ENCODE assay signal across 8 mouse cellular contexts in genomic region chr5:36465889-36466288, GRCm38 (mm10). TPM values are rescaled to one million over a fixed set of nuclear protein-coding genes. Genes with fewer than 3 reads are reported as not detected.
DNase-seq lines count a peak whose midpoint lies in the region; ATAC-seq and TF ChIP-seq lines count a peak whose summit lies in the region.

No protein-coding gene starts in this region.

- no peak for ATAC-seq in hindbrain, embryonic 14.5 days (ENCODE audit: low FRiP score)
- no peak for ATAC-seq in midbrain, embryonic 15.5 days (replicated peaks)

- H3K4me1 ChIP-seq in bone marrow, adult 2 months (ENCODE audit: control insufficient read depth, insufficient read depth, low read length), result peaks cover 3% of the 10 kb centered on the region; the same call in 1 of the 2 replicates
- peaks cover 17% of the 10 kb centered on the region for H3K4me1 ChIP-seq in hindbrain, embryonic 14.5 days (replicated peaks; ENCODE audit: control insufficient read depth, insufficient read depth, low read length)
- peaks cover 23% of the 10 kb centered on the region for H3K4me1 ChIP-seq in midbrain, embryonic 15.5 days

- peak overlapping the region; percentile 98 for H3K4me2 ChIP-seq in hindbrain, embryonic 14.5 days (replicated peaks)
- H3K4me2 ChIP-seq in midbrain, embryonic 15.5 days, result peak overlapping the region; percentile 97

- no peak for TF ChIP-seq CTCF in bone marrow, adult 2 months (IDR thresholded peaks at IDR 0.05; ENCODE audit: control insufficient read depth, insufficient read depth, low read length)

- H3K27ac ChIP-seq in bone marrow, adult 2 months (ENCODE audit: control insufficient read depth, insufficient read depth, low read depth, low read length, poor library complexity), result no peak overlapping the region
- H3K27ac ChIP-seq in hindbrain, embryonic 14.5 days, result no peak overlapping the region
- no peak overlapping the region for H3K27ac ChIP-seq in midbrain, embryonic 15.5 days

- H3K4me3 ChIP-seq in bone marrow, adult 2 months (replicated peaks; ENCODE audit: control insufficient read depth, low read depth, low read length), result peak overlapping the region; percentile 96
- peak overlapping the region; percentile 70 for H3K4me3 ChIP-seq in hindbrain, embryonic 14.5 days (replicated peaks; ENCODE audit: low read length)
- peak overlapping the region; percentile 68 for H3K4me3 ChIP-seq in midbrain, embryonic 15.5 days

- H3K27me3 ChIP-seq in hindbrain, embryonic 14.5 days (ENCODE audit: control insufficient read depth, insufficient read depth, low read length), result no peaks in the 10 kb centered on the region
- no peaks in the 10 kb centered on the region for H3K27me3 ChIP-seq in midbrain, embryonic 15.5 days (replicated peaks)

- peak; percentile 6 for DNase-seq in kidney, adult 9 months
- DNase-seq in kidney, postnatal 4 days, result no peak
- no peak for DNase-seq in hindbrain, embryonic 14.5 days (ENCODE audit: low spot score)
- DNase-seq in retina, embryonic 14.5 days (ENCODE audit: low spot score), result no peak
- DNase-seq in right cerebral cortex, postnatal 14 days, result no peak
- no peak for DNase-seq in spleen, postnatal 14 days (ENCODE audit: low spot score in 2 of 2)

- WGBS in bone marrow, adult 2 months, result 8% methylated on average over 8 of the region's 8 CpGs
- 32% methylated on average over 8 of the region's 8 CpGs for WGBS in hindbrain, embryonic 14.5 days
- WGBS in midbrain, embryonic 15.5 days, result 31% methylated on average over 8 of the region's 8 CpGs

- H3K36me3 ChIP-seq in hindbrain, embryonic 14.5 days (replicated peaks; ENCODE audit: control insufficient read depth, insufficient read depth), result peaks cover 26% of the 10 kb centered on the region
- peaks cover 15% of the 10 kb centered on the region for H3K36me3 ChIP-seq in midbrain, embryonic 15.5 days (replicated peaks)

- peak overlapping the region; percentile 76 for H3K9ac ChIP-seq in hindbrain, embryonic 14.5 days
- peak overlapping the region; percentile 80; the same call in 1 of the 2 replicates for H3K9ac ChIP-seq in midbrain, embryonic 15.5 days

- H3K9me3 ChIP-seq in hindbrain, embryonic 14.5 days (ENCODE audit: control insufficient read depth, low read length), result no peaks in the 10 kb centered on the region
- H3K9me3 ChIP-seq in midbrain, embryonic 15.5 days, result no peaks in the 10 kb centered on the region

- TF ChIP-seq POLR2A in bone marrow, adult 2 months (IDR thresholded peaks at IDR 0.05; ENCODE audit: borderline replicate concordance, control insufficient read depth, low read depth, low read length), result no peak

RNA-seq across cellular contexts. Expression of gene Grpel1, which starts 1.1 kb away (rescaled TPM):
- polyA plus RNA-seq in bone marrow, adult 2 months (2011; ENCODE audit: insufficient read depth, insufficient read length, low replicate concordance, missing spikeins), result 5.7 and 13.3 TPM in 2 replicates
- 46.0 and 47.4 TPM in 2 replicates for polyA plus RNA-seq in hindbrain, embryonic 14.5 days (2014; fragmentation: Nextera tagmentation; extraction: Ambion mirVana)
- polyA plus RNA-seq in midbrain, embryonic 15.5 days (2015; fragmentation: Nextera tagmentation; extraction: Ambion mirVana), result 41.0 and 43.0 TPM in 2 replicates

RNA-seq across cellular contexts. Expression of gene Tada2b, which starts 18.2 kb away (rescaled TPM):
- 6.4 and 7.9 TPM in 2 replicates for polyA plus RNA-seq in bone marrow, adult 2 months (2011; ENCODE audit: insufficient read depth, insufficient read length, low replicate concordance, missing spikeins)
- polyA plus RNA-seq in hindbrain, embryonic 14.5 days (2014; fragmentation: Nextera tagmentation; extraction: Ambion mirVana), result 5.2 and 5.6 TPM in 2 replicates
- polyA plus RNA-seq in midbrain, embryonic 15.5 days (2015; fragmentation: Nextera tagmentation; extraction: Ambion mirVana), result 3.2 and 3.3 TPM in 2 replicates

RNA-seq across cellular contexts. Expression of gene Ccdc96, which starts 18.5 kb away (rescaled TPM):
- polyA plus RNA-seq in bone marrow, adult 2 months (2011; ENCODE audit: insufficient read depth, insufficient read length, low replicate concordance, missing spikeins), result 0.42 TPM in 1 of 2 replicates, not detected in the other
- 2.5 and 2.9 TPM in 2 replicates for polyA plus RNA-seq in hindbrain, embryonic 14.5 days (2014; fragmentation: Nextera tagmentation; extraction: Ambion mirVana)
- 3.5 TPM in 2 replicates for polyA plus RNA-seq in midbrain, embryonic 15.5 days (2015; fragmentation: Nextera tagmentation; extraction: Ambion mirVana)
